Mouse (Mus musculus): ENCODE measurements around the gene Sumo2.
"Not testable (repeated sequence)": the region's sequence is repeated elsewhere in the genome, so short reads cannot be mapped to it uniquely, and the experiment has no call there.

The Sumo2 gene

DNA sequence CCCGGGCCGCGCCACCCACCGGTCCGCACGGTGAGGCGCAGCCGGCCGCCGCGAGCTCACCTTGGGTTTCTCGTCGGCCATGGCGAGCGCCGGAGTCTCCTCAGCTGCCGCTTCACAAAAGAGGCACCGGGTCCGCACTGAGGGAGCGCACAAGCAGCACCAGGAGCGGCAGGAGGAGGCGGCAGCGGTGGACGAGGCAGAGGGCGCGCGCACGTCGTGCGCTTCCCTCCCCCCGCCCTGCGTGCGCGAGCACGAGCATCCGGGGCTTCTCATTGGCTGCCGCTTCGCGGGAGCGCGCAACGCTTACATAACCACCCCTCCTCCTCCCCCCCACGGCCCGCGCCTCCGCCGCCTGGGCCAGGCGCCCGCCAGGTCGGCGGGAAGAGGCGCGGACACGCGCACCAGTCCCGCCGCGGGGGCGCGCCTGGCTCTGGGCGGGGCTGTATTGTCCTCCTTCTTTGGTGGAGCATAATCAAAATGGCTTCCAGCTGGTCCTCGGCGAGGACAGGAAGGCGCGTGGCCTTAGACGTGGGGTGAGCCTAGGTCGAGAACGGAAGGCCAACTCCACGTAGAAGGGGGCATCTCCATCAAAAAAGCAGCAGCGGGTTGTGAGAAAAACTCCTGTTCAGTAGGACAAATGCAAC, at the start of gene Sumo2:
TSS of gene Sumo2 (minus strand) at position 239 of the 644 bp plus-strand sequence.
- DNase-seq (ENCODE audit: extremely low read depth, low read depth), result peak; percentile 80

DNA sequence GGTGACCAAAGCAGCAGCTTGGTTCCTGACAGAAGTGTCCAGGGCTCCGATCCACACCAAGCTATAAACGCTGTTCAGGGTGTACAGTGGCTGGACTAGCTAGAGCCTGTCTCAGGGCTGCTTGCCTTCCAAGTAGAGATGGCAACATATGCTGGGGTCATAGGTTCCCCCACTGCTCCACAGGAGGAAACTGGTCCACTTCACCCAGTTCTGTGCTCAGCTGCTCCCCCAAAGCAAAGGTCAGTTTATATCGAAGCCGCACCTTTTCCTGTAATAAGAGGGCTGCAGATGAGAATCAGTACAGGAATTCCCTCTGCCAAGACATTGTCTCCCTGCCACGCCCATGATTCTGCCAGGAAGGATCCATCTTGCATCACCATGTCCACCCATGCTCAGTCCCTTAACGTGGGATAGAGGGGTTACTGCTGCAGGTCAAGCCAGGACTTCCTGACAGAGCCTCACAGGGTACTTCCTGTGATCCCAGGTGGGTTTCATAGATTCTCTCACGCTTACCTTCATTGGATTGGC, 49.6 kb upstream of the Sumo2 start:
- DNase-seq (ENCODE audit: extremely low read depth, low read depth), result no peak

- no peak for DNase-seq (ENCODE audit: extremely low read depth, low read depth)
Measured at GRCm38 (mm10) chr11:115584376-115585073, 48.4 kb upstream of the Sumo2 start.

DNA sequence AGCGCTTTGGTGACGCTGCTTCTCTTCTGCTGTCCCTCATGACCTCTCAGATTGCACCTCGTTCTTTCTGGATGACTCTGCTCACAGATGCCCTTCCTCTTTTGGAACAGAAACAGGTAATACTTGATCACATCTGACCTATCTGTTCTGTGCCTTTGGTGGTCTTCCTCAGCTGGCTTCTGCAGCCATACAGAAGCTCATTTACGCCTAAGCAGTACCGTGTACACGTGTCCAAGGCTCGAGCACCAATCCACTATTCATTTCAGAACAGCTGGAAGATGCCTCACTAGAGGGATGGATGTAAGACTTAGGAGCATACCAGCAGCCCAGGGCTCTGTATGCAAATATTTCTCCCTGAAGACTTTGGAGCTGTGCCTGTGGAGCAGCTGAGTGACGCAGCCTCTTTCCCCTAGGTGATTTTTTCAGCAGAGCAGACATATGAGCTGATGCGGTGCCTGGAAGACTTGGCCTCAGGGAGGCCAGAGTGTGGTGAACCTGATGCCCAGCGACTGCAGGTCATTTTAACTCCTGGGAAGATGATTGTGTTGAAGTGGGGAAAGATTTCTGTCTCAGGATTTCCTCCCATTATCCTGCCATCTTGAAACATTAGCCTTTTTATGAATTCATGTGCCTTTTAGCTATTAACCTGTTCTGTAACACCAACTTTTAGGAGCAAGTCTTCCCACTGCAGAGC, 47.0 kb upstream of the Sumo2 start:
- DNase-seq (ENCODE audit: extremely low read depth, low read depth), result no peak

- DNase-seq (ENCODE audit: extremely low read depth, low read depth), result no peak
Measured at GRCm38 (mm10) chr11:115579080-115579479, 43.0 kb upstream of the Sumo2 start.

DNA sequence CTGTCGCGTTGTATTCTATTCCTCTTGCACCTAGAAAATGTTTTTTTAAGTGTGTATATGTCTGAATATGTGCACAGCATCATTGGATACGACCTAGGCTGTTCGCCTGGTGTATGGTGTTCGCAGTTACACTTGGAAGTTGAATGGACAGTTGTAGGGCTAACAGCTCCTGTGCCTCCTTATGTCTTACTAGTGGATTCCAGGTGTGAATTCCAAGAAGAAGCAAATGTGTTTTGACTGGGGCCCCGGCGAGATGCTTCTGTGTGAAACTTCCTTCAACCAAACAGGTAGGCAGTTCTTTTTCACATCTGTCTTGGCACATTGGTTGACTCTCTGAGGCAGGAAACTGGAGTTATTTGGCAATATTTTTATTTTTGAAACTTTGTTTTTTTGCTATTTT, 28.9 kb upstream of the Sumo2 start:
- peak; percentile 21 for DNase-seq (ENCODE audit: extremely low read depth, low read depth)

DNA sequence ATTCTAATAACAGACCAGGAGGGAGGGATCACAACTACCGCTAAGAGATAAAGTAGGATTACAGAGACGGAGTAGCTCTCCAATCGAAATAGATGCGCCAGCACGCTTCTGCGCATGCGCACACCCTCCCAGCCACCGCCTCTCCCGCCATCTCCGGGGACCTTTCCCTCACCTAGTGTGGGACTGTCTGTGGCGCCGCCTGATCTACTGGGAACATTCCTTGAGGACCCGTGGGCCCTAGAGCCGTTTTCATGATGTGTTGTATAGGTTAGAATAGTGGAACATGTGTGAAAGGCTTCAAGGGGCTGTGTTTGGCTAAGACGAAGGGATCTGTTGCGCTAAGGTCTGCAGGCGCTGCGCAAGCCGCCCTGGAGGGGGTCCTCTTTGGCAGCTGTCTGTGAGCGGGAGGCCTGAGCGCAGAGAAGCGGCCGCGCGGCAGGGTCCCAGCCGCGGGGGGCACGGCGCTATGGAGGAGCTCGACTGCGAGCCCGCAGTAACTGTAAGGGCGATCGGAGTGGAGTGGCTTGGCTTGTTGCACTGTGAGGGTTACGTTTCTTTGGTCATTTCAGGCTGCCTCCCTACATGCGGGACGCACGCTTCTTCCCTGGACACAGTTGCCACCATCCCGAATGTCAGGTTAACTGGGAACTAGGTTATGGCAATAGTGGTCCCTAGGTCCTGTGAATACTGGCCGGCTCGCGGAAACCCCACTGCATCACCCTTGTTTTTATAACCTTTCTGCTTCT, 28.2 kb upstream of the Sumo2 start, which contains the start of gene Nup85:
TSS of gene Nup85 (plus strand) at position 371 of the 746 bp plus-strand sequence.
- peak; percentile 92 for DNase-seq (ENCODE audit: extremely low read depth, low read depth)

- peak; percentile 35 for DNase-seq (ENCODE audit: extremely low read depth, low read depth)
Measured at GRCm38 (mm10) chr11:115563406-115563805, 27.3 kb upstream of the Sumo2 start.

- no peak for DNase-seq (ENCODE audit: extremely low read depth, low read depth)
Measured at GRCm38 (mm10) chr11:115555717-115556116, 19.6 kb upstream of the Sumo2 start.

DNA sequence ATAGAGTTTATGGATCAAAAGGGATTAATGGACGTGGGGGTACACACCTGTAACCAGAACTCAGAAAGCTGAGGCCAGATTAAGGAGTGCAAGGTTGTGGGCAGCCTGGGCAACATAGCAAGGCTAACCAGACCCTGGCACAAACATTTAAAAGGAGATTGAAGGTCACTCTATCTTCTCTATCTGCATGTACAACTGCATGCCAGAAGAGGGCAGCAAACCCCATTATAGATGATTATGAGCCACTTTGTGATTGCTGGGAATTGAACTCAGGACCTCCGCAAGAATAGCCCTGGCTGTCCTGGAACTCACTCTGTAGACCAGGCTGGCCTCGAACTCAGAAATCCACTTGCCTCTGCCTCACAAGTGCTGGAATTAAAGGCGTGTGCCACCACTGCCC, 16.7 kb upstream of the Sumo2 start:
- no peak for DNase-seq (ENCODE audit: extremely low read depth, low read depth)

DNA sequence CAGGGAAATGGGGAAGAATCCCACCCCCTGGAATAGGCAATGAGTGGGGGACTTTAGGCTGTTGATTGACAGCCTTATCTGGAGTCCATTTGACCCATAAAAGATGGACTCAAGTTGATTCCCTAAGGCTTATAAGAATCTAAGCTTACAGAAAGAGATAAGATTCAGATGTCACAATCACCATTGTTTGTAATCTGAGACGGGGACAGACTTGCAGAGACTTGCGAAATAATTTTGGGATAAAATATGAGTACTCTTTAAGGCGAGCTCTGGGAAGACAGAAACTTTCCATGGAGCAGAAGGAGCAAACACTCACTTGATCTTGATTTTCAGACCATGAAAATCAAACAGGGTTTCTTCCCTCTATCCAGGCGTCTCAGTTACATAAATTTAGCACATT, 7.5 kb upstream of the Sumo2 start:
- no peak for DNase-seq (ENCODE audit: extremely low read depth, low read depth)

- peak; percentile 49 for DNase-seq (ENCODE audit: extremely low read depth, low read depth)
Measured at GRCm38 (mm10) chr11:115538045-115538444, 2.0 kb upstream of the Sumo2 start.

- peak; percentile 26 for DNase-seq (ENCODE audit: extremely low read depth, low read depth)
Measured at GRCm38 (mm10) chr11:115536856-115537568, 936 bp upstream of the Sumo2 start.

GRCm38 (mm10) chr11:115535401-115536037, 557 bp downstream of the Sumo2 start:
- DNase-seq (ENCODE audit: extremely low read depth, low read depth), result peak; percentile 18

GRCm38 (mm10) chr11:115534759-115535371, 1.2 kb downstream of the Sumo2 start:
- no peak for DNase-seq (ENCODE audit: extremely low read depth, low read depth)

GRCm38 (mm10) chr11:115526446-115526845, 9.6 kb downstream of the Sumo2 start:
- DNase-seq (ENCODE audit: extremely low read depth, low read depth), result not testable (repeated sequence)

GRCm38 (mm10) chr11:115522703-115523102, 13.4 kb downstream of the Sumo2 start:
- no peak for DNase-seq (ENCODE audit: extremely low read depth, low read depth)

- no peak for DNase-seq (ENCODE audit: extremely low read depth, low read depth)
Measured at GRCm38 (mm10) chr11:115522238-115522637, 13.8 kb downstream of the Sumo2 start.

DNA sequence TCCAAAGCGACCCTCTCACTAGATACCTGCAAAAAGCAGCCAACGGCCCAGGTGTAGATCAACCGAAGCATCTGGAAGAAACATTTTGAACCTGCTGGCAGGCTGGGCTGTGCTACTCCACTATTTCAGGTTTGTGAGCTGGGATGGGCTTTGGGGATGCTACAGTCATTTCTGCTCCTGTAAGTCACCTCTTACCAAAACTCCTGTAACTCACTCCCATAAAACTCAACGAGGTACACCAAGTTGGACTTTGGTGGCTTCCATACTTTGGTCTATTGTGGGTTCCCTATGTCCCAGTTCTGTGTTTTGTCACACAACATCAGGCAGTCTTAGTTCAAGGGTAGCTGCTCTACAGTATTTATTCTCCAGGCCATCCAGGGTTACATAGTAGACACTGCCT, 15.0 kb downstream of the Sumo2 start:
- DNase-seq (ENCODE audit: extremely low read depth, low read depth), result no peak

- DNase-seq (ENCODE audit: extremely low read depth, low read depth), result no peak
Measured at GRCm38 (mm10) chr11:115520218-115520617, 15.9 kb downstream of the Sumo2 start.
